Mouse (Mus musculus) thymus, adult 2 months (tissue): Measurements from ENCODE around the gene Ccdc137. TPM values are rescaled to one million over a fixed set of nuclear protein-coding genes. Genes with fewer than 3 reads are reported as not detected.

Experiments
- DNase-seq: peaks from one replicate; pipeline ENCODE4 v3.0.0; 2021
- H3K27ac ChIP-seq: fragments of 200-500 bp; 2 replicates; pipeline ENCODE4 v1.5.1; 2012; ENCODE audit warnings: low read length, control low read depth; ENCODE audit not compliant: control insufficient read depth, insufficient read depth
- H3K27me3 ChIP-seq: fragments of 200-500 bp; 2 replicates; pipeline ENCODE4 v1.6.1; 2012; ENCODE audit warnings: mild to moderate bottlenecking, low read length, moderate library complexity, mixed read lengths; ENCODE audit not compliant: control insufficient read depth, insufficient read depth
- H3K36me3 ChIP-seq: fragments of 200-500 bp; 2 replicates; pipeline ENCODE4 v1.6.1; 2012; ENCODE audit warnings: mild to moderate bottlenecking, low read length, moderate library complexity; ENCODE audit not compliant: control insufficient read depth, insufficient read depth
- H3K4me1 ChIP-seq: fragments of 200-500 bp; replicated peaks from 2 replicates; pipeline ENCODE4 v1.6.1; 2012; ENCODE audit warnings: low read length; ENCODE audit not compliant: control insufficient read depth, insufficient read depth
- H3K4me3 ChIP-seq: fragments of 200-500 bp; 2 replicates; pipeline ENCODE4 v1.5.1; 2012; ENCODE audit warnings: mild to moderate bottlenecking, low read length, control low read depth, moderate library complexity; ENCODE audit not compliant: control insufficient read depth, insufficient read depth
- CTCF ChIP-seq: fragments of 200-500 bp; IDR thresholded peaks from 2 replicates; pipeline ENCODE4 v1.5.1; 2012; ENCODE audit warnings: mild to moderate bottlenecking, control low read depth, low read length, moderate library complexity, borderline replicate concordance; ENCODE audit not compliant: control insufficient read depth, poor library complexity, insufficient read depth; ENCODE audit errors: extremely low read depth
- POLR2A ChIP-seq: fragments of 200-500 bp; IDR thresholded peaks from 2 replicates; pipeline ENCODE4 v1.6.1; 2012; ENCODE audit warnings: mild to moderate bottlenecking, low read length, control low read depth, moderate library complexity; ENCODE audit not compliant: control insufficient read depth, poor library complexity, insufficient read depth; ENCODE audit errors: extremely low read depth
- WGBS: fragments of 180-500 bp; shearing (Covaris S2); methylation state at CpG from one replicate; pipeline ENCODE4 v1.1.7; 2018; 5-methylcytosine and 5-hydroxymethylcytosine counted together
- polyA plus RNA-seq: library from polyadenylated mRNA; depleted of rRNA; stranded (reverse); fragments of >200 nt; gene quantifications from 2 replicates; pipeline ENCODE4 v1.2.3, GENCODE M21; 2012

Gene Ccdc137
- polyA plus RNA-seq, 1 experiment = 30.1 TPM

DNA sequence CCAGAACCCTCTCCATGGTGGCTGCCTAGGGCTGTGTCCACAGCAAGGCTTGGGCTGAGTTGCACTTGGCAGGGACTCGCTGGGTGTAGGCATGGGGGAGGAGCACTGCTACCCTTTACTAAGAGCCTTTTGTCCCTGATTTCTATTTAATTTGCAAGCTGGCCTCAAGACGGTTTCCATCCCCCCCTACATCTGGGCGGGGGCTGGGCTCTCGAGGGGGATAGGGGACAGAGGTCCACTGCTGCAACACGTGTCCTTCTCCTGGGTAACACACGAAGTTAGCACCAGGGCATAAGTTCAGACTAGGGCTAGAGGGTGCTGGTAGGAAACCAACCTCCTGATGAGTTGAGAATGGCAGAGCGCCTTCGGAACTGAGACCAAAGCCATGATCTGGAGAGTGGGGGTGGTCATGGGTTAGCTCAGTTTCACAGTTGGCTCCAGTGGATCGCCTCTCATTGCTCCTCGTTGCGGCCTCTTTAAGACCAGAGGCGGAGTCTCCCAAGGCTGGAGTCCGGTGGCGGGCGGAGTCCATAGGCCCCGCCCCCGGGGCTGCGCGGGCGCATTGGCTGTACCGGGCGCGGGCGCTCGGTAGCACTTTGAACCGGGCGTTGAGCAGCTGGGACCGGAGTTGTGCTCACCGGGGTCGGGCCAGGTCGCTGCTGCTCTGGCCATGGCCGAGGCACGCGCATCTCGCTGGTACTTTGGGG is 33.6 kb downstream of the Ccdc137 start, which contains the start of gene Slc25a10:
Slc25a10 (plus strand) TSS at position 524 of the 707 bp plus-strand sequence.
- Histone ChIP-seq H3K4me1 (peaks cover 19% of the 10 kb centered on the region), H3K36me3 (peaks cover 6% of the 10 kb centered on the region; the same call in 1 of the 2 replicates), H3K27ac (no peak within 1 kb of the TSS), H3K4me3 (peak within 1 kb of the TSS; percentile 86), H3K27me3 (no peaks in the 10 kb centered on the region)
- WGBS = 1% methylated on average over 35 of the region's 35 CpGs
- no peak for TF ChIP-seq CTCF
- 0 out of 2 replicates have a peak, but pooled peaks have one; percentile 32 for TF ChIP-seq POLR2A
- DNase-seq = peak; percentile 79

GRCm38 (mm10) chr11:120492024-120492877 is 34.3 kb downstream of the Ccdc137 start:
- no peak overlapping the region for H3K27ac ChIP-seq
- peak overlapping the region; percentile 86 for H3K4me3 ChIP-seq
- H3K27me3 ChIP-seq = no peaks in the 10 kb centered on the region
- peaks cover 4% of the 10 kb centered on the region; the same call in 1 of the 2 replicates for H3K36me3 ChIP-seq
- peak; percentile 43 for DNase-seq
- under 1% methylated on average over 48 of the region's 48 CpGs for WGBS
- H3K4me1 ChIP-seq = peaks cover 19% of the 10 kb centered on the region
- TF ChIP-seq CTCF = no peak
- TF ChIP-seq POLR2A = no peak

DNA sequence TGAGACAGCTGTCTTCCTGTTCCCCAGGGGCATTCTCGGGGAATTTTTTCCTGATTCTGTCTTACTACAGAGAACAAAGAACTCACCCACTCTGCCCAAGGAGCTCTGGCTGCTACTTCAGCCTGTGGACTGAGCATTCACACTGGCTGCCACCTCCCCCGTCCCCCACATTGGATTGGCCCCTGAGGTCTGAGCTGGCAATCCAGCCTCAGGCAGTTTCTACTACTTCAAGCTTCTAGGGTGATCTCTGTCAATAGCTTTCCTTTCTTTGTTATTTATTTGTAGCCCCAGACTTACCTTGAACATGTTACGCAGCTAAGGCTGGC is 34.9 kb downstream of the Ccdc137 start:
- H3K4me3 ChIP-seq = no peak overlapping the region
- H3K36me3 ChIP-seq = no peaks in the 10 kb centered on the region; the same call in 1 of the 2 replicates
- 40% methylated on average over 3 of the region's 3 CpGs for WGBS
- DNase-seq = no peak
- no peak for TF ChIP-seq POLR2A
- no peak for TF ChIP-seq CTCF
- no peaks in the 10 kb centered on the region for H3K27me3 ChIP-seq
- no peak overlapping the region for H3K27ac ChIP-seq
- peaks cover 19% of the 10 kb centered on the region for H3K4me1 ChIP-seq

DNA sequence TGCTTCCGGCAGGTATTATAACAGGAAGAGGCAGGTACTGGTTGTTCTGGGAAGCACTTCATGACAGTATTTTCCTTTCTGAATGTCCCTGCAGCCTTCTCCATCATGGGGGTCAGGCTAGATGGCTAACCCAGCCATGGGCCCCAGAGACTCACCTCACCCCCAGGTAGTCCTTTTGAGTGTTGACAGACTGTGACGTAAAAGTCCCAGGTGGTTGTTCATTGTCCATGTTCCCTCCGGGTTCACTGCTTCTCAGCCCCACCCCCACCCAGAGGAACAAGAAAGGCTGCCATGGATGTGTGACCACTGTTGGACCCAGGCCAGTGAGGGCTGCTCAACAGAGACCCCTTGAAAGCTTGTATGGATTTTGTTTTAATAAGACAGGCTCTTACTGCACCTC is 35.4 kb downstream of the Ccdc137 start:
- no peak for TF ChIP-seq CTCF
- no peak for TF ChIP-seq POLR2A
- Histone ChIP-seq H3K4me1 (peaks cover 19% of the 10 kb centered on the region), H3K27ac (no peak overlapping the region), H3K4me3 (no peak overlapping the region), H3K36me3 (no peaks in the 10 kb centered on the region), H3K27me3 (no peaks in the 10 kb centered on the region)
- no peak for DNase-seq
- 88% methylated on average over 3 of the region's 3 CpGs for WGBS

GRCm38 (mm10) chr11:120493911-120494310 is 36.0 kb downstream of the Ccdc137 start:
- WGBS = 95% methylated on average over 3 of the region's 3 CpGs
- Histone ChIP-seq H3K27ac (no peak overlapping the region), H3K4me3 (no peak overlapping the region), H3K4me1 (peaks cover 19% of the 10 kb centered on the region), H3K36me3 (no peaks in the 10 kb centered on the region), H3K27me3 (no peaks in the 10 kb centered on the region)
- no peak for DNase-seq
- TF ChIP-seq POLR2A = no peak
- TF ChIP-seq CTCF = no peak

GRCm38 (mm10) chr11:120497436-120497835 is 39.5 kb downstream of the Ccdc137 start:
- TF ChIP-seq POLR2A (no peak), CTCF (no peak)
- no peak for DNase-seq
- WGBS = 99% methylated on average over 3 of the region's 3 CpGs
- no peaks in the 10 kb centered on the region for H3K36me3 ChIP-seq
- H3K27me3 ChIP-seq = no peaks in the 10 kb centered on the region
- no peak overlapping the region for H3K27ac ChIP-seq
- H3K4me1 ChIP-seq = peaks cover 7% of the 10 kb centered on the region
- no peak overlapping the region for H3K4me3 ChIP-seq
